Mouse (Mus musculus): ENCODE results near the gene Egfl6.

The Egfl6 gene

DNA sequence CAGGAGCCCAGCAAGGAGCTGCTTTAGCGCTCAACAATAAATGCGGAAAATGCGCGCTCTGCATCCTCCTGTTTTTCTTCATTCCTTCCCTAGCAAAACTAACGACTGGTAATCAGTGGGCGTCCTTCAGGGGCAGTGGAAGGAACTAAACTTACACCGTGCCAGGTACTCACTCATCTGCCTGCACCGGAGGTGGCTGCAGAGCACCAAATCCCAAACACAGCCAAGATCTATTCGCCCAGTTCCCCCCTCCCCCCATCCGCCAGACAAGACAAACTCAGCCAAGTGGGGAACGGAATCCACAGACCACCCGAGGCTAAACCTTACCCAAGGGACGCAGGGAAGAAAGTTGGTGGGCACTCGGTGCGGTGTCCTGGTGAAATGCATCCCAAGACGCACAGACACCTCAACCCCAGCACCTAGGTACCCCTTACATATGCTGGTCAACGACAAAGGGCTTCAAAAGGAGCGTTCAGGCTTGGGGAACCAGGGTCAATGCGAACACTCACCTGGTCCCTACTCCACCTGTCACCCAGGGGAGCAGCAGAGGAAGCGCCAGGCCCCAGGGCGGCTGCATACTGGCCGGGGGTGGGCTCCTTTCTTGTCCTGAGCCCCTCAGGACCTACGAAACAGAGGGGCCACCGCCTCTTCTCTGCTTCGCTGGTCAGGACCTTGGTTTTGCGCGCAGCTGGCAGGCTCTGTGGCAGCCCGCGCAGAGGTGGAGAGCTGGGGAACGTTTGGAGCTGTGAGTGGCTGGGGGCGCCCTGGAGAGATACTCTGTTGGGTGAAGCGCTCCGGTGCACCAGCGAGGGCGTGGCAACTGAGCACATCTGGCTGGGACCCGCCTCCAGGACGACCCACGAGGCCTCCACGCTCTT is at the start of gene Egfl6:
Gene Egfl6 (minus strand): TSS at position 774 of the 878 bp plus-strand sequence.
- DNase-seq (ENCODE audit: low read depth, low spot score): no peak

DNA sequence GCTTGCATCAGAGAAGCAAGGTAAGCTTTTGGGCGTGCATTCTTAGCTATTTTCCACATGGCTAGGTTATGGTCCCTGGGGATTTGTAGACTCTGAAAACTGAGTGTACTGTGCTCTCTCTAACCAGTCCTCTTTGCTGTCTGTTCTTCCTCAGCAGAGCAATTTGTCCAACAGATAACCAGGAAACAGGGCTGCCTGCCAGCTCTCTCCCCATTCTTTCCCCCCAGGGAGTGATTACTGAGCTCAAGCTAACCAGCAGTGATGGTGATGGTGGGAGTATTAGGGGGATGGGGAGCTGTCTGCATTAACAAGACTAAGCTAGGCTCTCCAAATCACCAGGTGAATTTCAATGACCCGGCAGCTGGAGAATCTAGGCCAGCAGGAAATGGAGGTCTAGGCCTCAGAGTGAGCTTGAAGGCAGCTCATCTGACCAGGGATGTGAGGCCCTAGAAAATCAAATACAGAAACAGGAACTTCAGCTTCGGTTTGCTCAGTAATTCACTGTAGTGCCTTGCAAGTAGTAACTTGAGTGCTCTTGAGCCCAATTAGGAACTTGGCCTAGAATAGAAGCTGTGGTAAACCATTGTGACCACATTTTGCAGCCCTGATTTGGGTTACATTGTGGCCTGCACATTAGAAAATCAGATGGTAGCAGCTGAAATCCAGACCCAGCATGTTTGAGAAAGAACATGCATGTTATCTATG is 41.5 kb upstream of the Egfl6 start:
- peak; percentile 3 for DNase-seq (ENCODE audit: low read depth, low spot score)

DNA sequence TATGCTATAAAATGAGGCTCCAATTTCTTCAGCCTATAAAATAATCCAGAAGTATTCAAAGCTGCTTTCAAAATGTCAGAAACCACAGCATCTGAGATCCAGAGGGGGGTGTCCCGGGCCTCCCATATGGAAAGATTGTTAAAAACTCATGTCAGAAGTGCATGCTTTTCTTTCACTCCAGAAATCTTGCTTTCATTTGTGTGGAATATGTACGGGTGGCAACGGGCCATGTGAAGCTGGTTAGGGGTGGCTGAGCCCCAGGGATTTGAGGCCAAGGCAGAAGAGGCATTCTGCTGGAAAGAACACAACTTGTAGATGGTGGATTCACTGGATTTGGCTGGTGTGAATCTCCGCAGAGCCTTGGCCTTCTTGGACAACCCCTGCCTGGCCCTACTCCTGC is 40.7 kb upstream of the Egfl6 start:
- no peak for DNase-seq (ENCODE audit: low read depth, low spot score)

DNA sequence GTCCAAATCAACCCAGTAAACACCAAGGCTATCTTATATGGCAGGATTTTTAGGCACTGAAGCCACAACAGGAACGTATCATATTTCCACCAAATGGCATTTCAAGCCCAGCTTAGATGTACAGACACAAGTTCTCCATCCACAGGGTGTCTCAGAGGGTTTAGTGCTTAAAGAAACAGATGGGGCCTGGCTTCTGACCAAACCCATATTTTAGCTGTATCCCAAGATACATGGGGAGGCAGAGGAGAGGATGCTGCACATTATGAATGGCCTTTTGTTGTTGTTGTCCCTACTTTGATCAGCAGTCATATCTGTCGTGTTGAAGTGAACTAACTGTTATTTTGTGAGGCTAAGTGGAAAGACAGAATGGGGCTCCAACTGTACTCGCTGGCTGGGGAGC is 37.7 kb upstream of the Egfl6 start:
- DNase-seq (ENCODE audit: low read depth, low spot score): peak; percentile 7

DNA sequence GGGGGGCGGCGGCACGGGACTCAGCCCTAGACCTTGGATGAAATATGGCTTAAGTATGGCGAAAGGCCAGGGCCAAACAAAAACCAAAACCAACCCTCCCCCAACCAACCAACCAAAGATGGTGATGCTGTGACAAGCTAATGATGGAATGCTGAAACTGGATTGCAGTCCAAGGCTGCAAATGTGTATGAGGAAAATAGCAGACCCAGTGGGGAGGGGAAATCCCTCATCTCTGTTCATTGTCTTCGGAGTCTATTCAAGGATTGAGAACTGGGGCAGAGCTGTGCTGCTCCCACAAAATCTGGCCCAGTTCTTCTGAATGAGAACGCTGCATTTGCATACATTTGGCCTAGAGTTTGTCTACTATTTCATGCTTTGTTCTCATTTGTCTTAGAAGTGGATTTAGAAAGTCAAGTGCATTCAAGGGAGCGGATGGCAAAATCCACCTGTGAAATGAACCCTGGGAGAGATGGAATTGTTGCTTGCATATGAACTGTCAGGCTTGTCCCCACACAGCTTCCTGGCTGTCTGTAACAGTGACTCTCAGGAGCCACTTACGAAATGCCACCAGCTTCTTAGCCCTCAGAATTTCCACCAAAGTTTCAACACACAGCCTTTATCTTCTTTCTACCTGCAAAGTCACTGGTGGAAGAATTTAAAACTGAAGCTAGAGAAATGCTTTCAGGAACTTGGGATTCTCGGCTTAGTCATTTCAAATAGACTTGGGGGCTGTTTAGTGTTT is 36.2 kb upstream of the Egfl6 start:
- no peak for DNase-seq (ENCODE audit: low read depth, low spot score)

DNA sequence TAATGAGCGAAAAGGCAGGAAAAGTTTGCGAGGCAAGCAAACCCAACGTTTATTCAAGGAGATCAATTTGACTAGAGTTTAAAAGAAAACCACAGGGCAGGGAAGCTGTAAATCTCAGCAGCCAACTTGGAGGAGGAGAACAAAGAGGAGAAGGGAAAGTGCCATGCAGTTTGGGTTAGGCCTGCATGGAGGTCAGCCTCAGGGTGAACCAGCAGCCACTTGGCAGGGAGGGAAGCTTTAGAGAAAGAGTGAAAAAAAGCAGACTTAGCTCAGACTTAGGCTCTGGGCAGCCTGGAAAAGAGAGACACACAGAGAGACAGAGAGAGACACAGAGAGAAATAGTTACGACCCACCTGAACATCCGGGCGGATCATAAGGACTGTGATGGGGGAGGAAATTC is 35.4 kb upstream of the Egfl6 start:
- DNase-seq (ENCODE audit: low read depth, low spot score): no peak

DNA sequence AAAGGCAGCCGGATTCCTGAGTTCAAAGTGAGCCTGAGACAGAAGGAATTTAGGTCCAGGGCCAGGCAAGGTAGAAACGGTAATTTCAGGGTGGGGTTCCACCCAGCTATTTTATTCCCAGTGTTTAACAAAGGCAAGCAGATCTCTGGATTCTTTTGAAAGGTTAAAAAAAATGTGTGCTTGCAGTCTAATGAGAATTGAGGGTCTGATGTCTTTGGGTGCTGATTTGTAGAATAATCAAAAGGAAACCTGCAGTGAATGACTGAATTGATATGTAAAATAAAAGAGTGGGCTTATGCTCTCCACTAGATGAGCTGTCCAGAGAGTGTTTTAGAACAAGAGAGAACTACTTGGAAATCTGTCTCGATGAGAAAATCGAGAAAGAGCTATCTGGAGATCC is 33.6 kb upstream of the Egfl6 start:
- DNase-seq (ENCODE audit: low read depth, low spot score): no peak

DNA sequence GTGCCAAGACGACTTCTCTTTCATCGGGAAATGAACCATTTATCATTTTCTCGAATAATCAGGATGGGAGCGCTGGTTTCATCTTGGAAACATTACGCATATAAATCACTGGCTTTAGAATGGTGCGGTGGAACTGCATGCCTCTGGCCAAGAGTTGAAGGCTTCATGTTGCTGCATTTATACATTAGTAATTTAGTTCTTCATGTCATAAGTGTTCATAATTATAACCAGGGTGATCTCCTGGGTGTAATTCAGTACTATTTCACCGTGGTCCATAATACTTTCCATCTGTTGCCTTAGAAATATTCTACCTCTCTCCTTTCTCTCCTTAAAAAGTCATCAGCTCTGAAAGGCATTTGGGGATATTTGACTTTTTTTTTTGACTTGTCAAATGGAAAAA is 29.7 kb upstream of the Egfl6 start:
- DNase-seq (ENCODE audit: low read depth, low spot score): no peak

DNA sequence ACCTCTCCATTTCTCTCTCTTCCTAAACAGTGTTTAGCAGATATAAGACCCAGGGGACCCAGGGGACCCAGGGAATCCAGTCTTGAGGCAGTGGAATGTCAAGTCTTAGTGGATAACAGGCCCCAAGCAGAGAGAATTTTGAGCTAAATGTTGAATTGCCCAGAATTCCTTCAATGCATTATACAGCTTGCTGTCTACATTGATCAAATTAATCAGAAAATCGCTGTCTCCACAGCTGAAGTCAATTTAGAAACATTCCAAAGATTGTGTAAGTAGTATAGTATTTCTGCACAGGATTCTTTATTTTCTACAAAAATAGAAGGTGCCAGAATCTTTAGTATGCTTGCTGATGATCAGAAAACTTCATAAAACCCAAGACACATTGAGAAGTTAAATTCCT is 9.4 kb downstream of the Egfl6 start:
- DNase-seq (ENCODE audit: low read depth, low spot score): no peak

DNA sequence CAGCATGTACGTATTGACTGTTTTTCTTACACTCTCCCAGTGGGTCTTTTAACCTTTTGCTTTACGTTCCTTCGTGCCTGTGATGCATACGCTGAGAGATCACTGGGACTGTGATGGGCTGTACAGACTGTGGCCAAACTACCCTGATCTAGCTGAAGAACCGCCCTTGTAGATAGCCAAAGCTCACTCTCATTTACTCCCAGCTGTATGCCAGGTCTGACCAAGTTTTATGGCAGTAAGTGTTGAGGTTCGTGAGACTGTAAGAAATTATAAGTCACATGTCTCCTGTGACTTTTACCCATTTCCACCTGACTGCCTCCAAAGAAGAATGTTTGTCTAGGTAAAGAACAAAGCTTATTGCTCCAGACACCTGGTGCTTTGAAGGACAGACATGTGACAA is 19.5 kb downstream of the Egfl6 start:
- DNase-seq (ENCODE audit: low read depth, low spot score): no peak

DNA sequence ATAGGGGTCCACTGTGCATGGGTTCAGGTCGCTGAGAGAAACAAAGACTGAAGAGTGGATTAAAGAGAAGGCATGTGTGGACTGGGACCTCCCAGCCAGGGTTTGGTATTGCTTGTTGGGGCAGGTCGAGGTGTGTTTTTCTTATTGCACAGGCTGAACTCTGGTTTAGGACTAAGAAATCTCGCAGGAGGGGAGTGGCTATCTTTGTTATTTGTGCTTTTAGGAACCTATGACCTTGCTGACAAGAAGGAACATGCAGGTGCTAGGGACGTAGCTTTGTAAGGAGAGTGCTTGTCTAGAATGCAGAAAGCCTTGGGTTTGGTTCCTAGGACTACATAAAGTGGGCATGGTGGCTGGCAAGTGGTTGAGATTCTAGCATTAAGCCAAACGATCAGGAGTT is 20.1 kb downstream of the Egfl6 start:
- no peak for DNase-seq (ENCODE audit: low read depth, low spot score)

DNA sequence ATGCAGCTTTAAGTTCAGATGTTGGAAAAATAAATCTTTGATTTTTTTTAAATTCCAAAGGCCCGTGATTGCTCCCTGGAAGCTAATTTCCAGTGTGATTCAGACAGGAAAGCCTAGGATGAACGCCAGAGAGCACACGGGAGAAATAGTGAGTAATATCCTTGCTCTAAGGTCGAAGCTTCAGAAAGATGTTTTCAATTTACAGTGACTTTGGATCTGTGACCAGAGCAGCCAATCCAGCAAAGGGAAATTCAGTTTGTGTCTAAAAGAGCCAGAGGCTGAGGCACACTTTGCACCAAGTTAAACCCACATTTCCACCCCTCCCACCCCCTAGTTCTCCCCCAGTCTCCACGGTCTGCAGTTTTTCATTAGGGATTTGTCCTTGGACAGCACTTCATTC is 20.6 kb downstream of the Egfl6 start:
- peak; percentile 68 for DNase-seq (ENCODE audit: low read depth, low spot score)

DNA sequence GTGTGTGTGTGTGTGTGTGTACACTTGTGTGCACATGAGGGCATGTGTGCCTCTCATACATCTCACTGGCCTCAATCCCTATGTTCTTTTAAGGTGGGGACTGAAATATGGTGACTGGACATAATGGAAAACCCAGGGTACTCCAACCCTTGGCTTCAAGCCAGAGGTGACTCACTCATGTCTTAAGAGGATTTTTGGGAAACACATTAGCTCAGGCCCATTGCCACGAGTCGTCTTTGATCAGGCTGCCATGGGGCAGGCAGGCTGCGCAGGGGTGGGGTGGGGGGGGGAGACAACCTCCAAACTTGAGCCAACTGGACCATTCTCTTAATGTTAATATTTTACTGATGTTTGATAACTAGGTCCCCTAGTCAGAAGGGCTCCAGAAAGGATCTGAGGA is 26.2 kb downstream of the Egfl6 start:
- peak; percentile 58 for DNase-seq (ENCODE audit: low read depth, low spot score)

DNA sequence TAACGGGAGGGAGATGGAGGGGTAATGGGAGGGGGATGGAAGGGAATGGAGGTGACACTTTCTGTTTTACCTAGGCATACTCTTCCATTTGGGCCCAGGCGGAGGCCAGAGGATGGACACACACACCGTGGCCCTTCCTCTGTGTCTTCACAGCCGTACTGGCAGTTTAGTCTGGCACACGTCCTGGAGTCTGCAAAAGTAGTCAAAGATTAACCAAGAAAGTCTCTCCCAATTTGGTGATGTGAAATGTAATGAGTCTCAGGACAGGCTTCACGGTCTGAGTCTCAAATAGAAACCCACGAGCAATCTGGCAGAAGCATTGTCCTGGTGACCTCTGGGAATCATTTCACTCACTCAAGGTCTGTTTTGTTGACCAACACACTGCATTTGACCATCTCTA is 33.2 kb downstream of the Egfl6 start:
- no peak for DNase-seq (ENCODE audit: low read depth, low spot score)

DNA sequence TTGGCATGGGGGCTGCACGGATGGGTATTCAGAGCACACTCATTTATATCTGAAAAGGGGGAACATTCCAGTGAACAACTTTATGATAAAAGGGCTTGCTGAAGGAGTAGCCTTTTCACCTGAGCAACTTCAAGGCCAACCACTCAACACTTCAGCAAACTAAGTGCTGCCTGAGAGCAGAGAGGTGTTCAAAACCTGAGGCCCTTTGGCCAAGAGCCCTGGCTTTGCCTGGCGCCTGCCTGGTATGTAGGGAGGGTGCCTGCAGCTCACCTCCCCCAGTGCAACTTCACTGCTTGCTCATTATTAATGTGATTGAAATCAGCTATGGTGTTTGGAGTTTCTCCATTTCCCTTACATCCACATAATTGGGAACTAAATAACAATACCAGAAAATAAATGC is 39.0 kb downstream of the Egfl6 start:
- no peak for DNase-seq (ENCODE audit: low read depth, low spot score)

DNA sequence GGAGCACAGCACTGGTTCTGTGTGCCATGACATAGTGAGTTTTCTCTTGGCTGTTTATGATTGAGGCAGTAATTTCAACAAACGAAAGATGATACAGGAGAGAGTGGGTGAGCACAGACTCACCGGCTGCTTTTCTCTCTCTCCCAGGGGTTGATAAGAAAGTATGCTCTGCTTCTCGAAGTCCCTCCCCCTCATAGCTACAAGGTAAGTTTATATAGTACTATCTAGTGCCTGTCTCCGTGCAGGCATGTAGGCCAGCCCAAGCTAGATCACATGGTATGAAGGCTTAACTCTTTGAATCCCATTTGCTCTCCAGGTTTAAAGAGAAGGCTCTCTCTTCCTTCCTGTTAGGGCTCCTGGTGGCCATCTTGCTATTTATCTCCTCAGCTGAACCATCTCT is 50.4 kb downstream of the Egfl6 start:
- DNase-seq (ENCODE audit: low read depth, low spot score): no peak

DNA sequence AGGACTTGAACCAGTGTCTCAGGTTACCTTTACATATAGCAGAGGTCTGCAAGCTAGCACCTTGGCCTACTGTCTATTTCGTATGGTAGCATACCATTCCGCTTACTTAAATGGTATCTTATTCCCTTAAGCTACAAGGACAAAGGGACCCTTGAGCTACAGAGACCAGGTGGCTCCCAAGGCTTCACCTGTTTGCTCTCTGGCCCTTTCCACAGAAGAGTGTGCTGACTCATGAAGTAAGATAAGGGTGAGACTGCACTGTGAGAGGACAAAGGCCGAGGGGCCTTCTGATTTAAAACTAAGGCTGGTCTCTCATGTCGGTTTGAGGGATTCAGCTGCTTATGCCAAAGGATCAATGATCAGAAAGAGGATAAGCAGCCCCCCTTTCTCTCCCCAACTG is 52.1 kb downstream of the Egfl6 start:
- DNase-seq (ENCODE audit: low read depth, low spot score): no peak

DNA sequence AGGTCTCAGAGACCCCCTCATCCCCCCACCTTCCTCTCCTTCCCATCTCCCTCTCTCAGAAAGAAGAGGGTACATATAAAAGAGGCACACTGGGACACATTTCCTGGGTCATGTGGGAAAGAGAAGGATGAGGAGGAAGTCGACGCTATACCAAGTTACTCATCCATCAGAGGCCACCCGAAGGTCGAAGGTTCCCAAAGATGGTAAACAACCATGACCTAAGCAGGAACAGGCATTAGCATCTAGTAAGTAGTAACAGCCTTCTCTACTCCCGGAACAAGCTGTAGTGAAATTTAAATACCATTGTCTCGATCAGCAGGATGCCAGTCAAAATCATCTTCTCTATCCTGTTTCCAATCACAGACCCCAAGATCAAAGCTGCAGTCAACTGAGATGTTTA is 53.8 kb downstream of the Egfl6 start:
- no peak for DNase-seq (ENCODE audit: low read depth, low spot score)

DNA sequence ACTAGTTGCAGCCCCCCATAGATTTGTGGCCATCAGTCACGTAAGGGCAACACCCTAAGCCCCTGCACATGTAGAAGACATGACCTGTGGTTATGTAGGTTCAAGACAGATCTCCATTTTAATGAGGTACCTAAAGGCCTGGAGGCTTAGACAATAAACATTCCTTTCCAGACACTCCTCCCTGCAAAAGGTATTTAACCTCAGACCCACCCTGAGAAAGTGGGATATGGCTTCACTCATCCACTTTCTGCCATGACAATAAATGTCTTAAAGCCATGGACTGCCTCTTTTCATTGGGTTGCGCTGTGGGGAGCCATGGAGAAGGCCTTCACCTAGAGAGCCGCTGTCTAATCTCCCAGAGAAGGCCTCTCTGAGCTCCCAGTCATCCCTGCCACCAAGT is 57.4 kb downstream of the Egfl6 start:
- no peak for DNase-seq (ENCODE audit: low read depth, low spot score)

DNA sequence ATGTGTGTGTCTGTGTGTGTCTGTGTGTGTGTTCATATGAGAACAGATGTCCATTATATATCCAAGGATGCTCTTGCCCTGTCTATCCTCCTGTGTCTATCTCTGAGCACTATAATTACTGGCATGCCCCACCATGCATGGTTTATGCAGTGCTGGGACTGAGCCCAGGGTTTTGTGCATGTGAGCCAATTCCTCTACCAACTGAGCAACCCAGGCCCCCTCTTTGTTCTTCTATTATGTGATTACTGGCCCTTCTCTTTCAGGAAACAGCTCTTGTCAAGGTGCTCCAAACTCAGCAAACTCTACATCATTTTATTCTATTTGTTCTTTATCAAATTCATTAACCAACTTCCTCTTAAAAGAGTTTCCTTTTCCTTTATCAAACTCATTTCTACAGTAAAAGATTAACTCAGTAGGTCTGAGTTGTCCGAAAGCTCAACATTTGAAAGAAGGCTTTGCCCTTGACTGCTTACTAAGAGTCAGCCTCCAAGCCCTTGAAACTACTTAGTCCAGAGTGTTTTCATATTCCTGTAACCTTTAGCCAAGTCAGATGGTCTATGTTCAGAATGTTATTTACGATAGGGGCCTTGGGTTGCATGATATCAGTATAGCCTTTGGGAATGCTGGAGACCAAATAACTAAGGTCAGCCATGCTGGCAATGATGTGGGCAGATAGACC is 59.7 kb downstream of the Egfl6 start:
- DNase-seq (ENCODE audit: low read depth, low spot score): no peak

DNA sequence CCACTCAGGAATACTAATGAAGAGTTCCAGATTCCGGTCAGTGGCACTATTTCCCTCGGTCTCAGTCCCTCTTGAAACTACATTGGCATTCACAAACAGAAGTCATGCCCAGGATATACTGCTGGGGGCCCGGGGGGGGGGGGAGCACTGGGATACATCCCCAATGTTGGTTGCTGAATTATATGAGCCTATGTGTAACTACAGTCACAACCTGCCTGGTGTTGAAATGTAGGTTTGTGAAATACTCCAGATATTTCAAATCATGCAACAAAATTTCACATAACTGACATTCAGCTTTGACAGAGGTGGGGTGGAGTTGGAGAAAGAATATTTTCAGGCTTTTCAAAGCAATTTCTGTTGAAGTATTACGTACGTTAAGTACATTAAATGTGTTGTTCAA is 64.7 kb downstream of the Egfl6 start:
- no peak for DNase-seq (ENCODE audit: low read depth, low spot score)

DNA sequence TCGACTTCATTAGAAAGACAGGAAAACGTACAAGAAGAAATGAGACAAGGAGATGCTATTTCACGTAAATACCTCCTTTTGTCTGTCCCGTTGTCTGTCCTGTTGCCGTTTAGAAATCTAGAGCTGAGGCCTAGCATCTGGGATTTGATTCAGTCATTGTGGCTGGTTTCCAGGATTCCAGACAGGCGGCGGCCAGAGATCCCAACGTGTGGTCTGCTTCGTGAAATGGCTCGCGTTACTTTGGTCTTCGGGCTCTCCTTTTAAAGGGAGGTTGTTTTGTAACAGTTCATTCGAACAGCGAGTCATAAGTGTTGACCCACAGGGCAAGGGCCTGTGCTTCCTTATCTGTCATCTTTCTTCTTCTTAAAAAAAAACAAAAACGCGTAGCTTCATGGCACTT is 67.2 kb downstream of the Egfl6 start, which contains the start of gene Tceanc:
Gene Tceanc (minus strand): TSS at position 223 of the 400 bp plus-strand sequence.
- peak; percentile 16 for DNase-seq (ENCODE audit: low read depth, low spot score)

All from 3T3-L1 (cell line).